Comparison of ENCODE assay signal across 8 mouse cellular contexts in genomic region chr11:54936035-54936770, GRCm38 (mm10). TPM values are rescaled to one million over a fixed set of nuclear protein-coding genes. Genes with fewer than 3 reads are reported as not detected.
A peak's percentile ranks its signal among the peaks of the same experiment; 100 is the strongest.
DNase-seq lines count a peak whose midpoint lies in the region; ATAC-seq and TF ChIP-seq lines count a peak whose summit lies in the region.

No protein-coding gene starts in this region.

- H3K9me3 ChIP-seq in heart, embryonic 12.5 days (replicated peaks) = no peaks in the 10 kb centered on the region
- no peaks in the 10 kb centered on the region for H3K9me3 ChIP-seq in lung, embryonic 14.5 days (ENCODE audit: low read depth, low read length)

- H3K27me3 ChIP-seq in heart, embryonic 12.5 days (replicated peaks) = no peaks in the 10 kb centered on the region
- H3K27me3 ChIP-seq in lung, embryonic 14.5 days (ENCODE audit: insufficient read depth, low read length) = no peaks in the 10 kb centered on the region

- no peak for TF ChIP-seq CTCF in lung, embryonic 14.5 days (IDR thresholded peaks at IDR 0.05; ENCODE audit: low read depth)

- ATAC-seq in heart, embryonic 12.5 days (ENCODE audit: insufficient number of reproducible peaks, low FRiP score) = no peak
- no peak; the same call in 1 of the 2 replicates for ATAC-seq in lung, embryonic 14.5 days (ENCODE audit: insufficient read depth)

- 29% methylated on average over 12 of the region's 12 CpGs for WGBS in heart, embryonic 12.5 days
- 30% methylated on average over 12 of the region's 12 CpGs for WGBS in lung, embryonic 14.5 days

- H3K36me3 ChIP-seq in heart, embryonic 12.5 days = peaks cover 66% of the 10 kb centered on the region
- H3K36me3 ChIP-seq in lung, embryonic 14.5 days (ENCODE audit: insufficient read depth) = peaks cover 30% of the 10 kb centered on the region

- H3K4me2 ChIP-seq in heart, embryonic 12.5 days = peak overlapping the region; percentile 4; the same call in 1 of the 2 replicates
- no peak overlapping the region for H3K4me2 ChIP-seq in lung, embryonic 14.5 days

- H3K4me3 ChIP-seq in heart, embryonic 12.5 days = no peak overlapping the region
- H3K4me3 ChIP-seq in lung, embryonic 14.5 days (ENCODE audit: low read depth, low read length) = no peak overlapping the region

- peaks cover 35% of the 10 kb centered on the region for H3K4me1 ChIP-seq in heart, embryonic 12.5 days (replicated peaks)
- no peaks in the 10 kb centered on the region for H3K4me1 ChIP-seq in lung, embryonic 14.5 days (ENCODE audit: insufficient read depth)

- H3K27ac ChIP-seq in heart, embryonic 12.5 days (ENCODE audit: poor library complexity, severe bottlenecking) = peak overlapping the region; percentile 25; the same call in 1 of the 2 replicates
- no peak overlapping the region for H3K27ac ChIP-seq in lung, embryonic 14.5 days (ENCODE audit: low read depth)

- no peak for DNase-seq in heart, adult 8-10 months (ENCODE audit: low spot score)
- DNase-seq in A20 (ENCODE audit: low read depth, low spot score) = peak; percentile 63
- peak; percentile 73 for DNase-seq in adrenal gland, adult 8-10 months
- peak; percentile 32 for DNase-seq in lung, embryonic 14.5 days
- no peak for DNase-seq in embryo, embryonic 10.5 days (ENCODE audit: low spot score)
- no peak for DNase-seq in layer of hippocampus, postnatal 36 days
- DNase-seq in yolk sac, embryonic 10.5 days (ENCODE audit: low spot score) = no peak

- H3K9ac ChIP-seq in heart, embryonic 12.5 days = peak overlapping the region; percentile 18; the same call in 1 of the 2 replicates
- no peak overlapping the region for H3K9ac ChIP-seq in lung, embryonic 14.5 days

RNA-seq across cellular contexts. Expression of gene Tnip1, which starts 26.5 kb away (rescaled TPM):
- polyA plus RNA-seq in heart, embryonic 12.5 days (2016; fragmentation: Nextera tagmentation; extraction: Ambion mirVana) = 23.1 and 23.6 TPM in 2 replicates
- total RNA-seq in heart, adult 8-10 months (2022) = 10 to 100 TPM; 30.7 to 41.6 (median 35.2) TPM
- total RNA-seq in adrenal gland, adult 8-10 months (2022) = 100 to 1,000 TPM in 2 of 4 experiments, 10 to 100 TPM in 2; 94.2 to 126 (median 103) TPM
- polyA plus RNA-seq in lung, embryonic 14.5 days (2014; fragmentation: Nextera tagmentation; extraction: Ambion mirVana) = 13.2 and 14.3 TPM in 2 replicates
- total RNA-seq in layer of hippocampus, postnatal 36 days (2021) = 10 to 100 TPM; 34.2 to 36.6 TPM

RNA-seq across cellular contexts. Expression of gene Gpx3, which starts 34.0 kb away (rescaled TPM):
- polyA plus RNA-seq in heart, embryonic 12.5 days (2016; fragmentation: Nextera tagmentation; extraction: Ambion mirVana) = 1,404 and 1,433 TPM in 2 replicates
- 100 to 1,000 TPM; 188 to 354 (median 218) TPM for total RNA-seq in heart, adult 8-10 months (2022)
- total RNA-seq in adrenal gland, adult 8-10 months (2022) = 100 to 1,000 TPM in 3 of 4 experiments, 10 to 100 TPM in 1; 89.1 to 315 (median 150) TPM
- polyA plus RNA-seq in lung, embryonic 14.5 days (2014; fragmentation: Nextera tagmentation; extraction: Ambion mirVana) = 144 and 164 TPM in 2 replicates
- 1 to 10 TPM; 3.4 to 4.6 TPM for total RNA-seq in layer of hippocampus, postnatal 36 days (2021)

Comparison
In these comparisons a context has a peak if more than half of its experiments do, and no peak if none do; other contexts are left out.
1. DNase-seq: peak in A20 (single experiment), adrenal gland, adult 8-10 months (single experiment) and lung, embryonic 14.5 days (single experiment); none in heart, adult 8-10 months (single experiment), embryo, embryonic 10.5 days (single experiment), layer of hippocampus, postnatal 36 days (0 of 2) and yolk sac, embryonic 10.5 days (single experiment).
2. RNA of gene Gpx3, which starts 34.0 kb away (total RNA-seq): 188 to 354 TPM in heart, adult 8-10 months and 89.1 to 315 TPM in adrenal gland, adult 8-10 months; 3.4 to 4.6 TPM in layer of hippocampus, postnatal 36 days; every median in the first group is over 10 times any median in the second.